In the genomic region with DNA sequence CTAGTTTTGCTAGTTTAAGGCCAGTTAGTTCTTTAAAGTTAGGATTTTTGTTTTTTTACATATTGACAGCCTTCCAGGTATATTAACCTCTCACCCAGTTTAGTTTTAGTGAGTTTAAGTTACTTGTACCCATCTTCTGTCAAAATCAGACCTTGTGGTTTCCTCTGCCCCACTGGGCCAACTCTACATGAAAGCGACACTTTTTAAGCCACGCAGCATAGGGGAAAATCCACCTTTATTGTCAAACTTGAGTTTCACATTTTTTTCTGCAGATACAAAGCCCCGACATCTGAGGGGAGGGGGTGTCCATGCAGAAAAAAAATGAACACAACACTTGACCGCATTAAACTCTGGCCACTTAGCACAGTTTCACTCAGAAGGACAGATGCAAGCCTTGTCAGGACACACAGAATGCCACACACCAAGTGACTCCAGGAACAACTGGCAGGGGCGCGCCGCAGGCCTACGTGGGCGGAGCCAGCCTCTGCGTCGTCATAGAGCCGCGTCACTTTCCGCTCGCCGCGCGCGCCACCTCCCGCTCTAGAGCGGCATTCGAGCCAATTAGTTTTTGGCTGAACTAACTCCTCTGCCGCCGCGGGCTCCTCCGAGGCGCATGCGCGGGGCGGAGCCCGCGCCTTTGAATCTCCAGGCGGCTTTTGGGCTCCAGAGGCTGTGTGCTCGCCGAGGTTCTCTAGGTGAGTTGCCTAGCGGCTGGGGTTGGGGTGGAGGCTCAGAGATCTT, we compare ENCODE assay signal across 8 mouse cellular contexts. TPM values are rescaled to one million over a fixed set of nuclear protein-coding genes. Genes with fewer than 3 reads are reported as not detected.
DNase-seq lines count a peak whose midpoint lies in the region; ATAC-seq lines count a peak whose summit lies in the region.

A gene (plus strand): TSS at position 551 of the 741 bp plus-strand sequence.

- peak; percentile 94 for DNase-seq in CD4-positive, CD25-positive, alpha-beta regulatory T cell, adult 2 months (ENCODE audit: low read depth, low spot score)
- peak; percentile 10 for DNase-seq in fat pad, adult 2 months (ENCODE audit: extremely low read depth, low read depth, low spot score)
- peak; percentile 91 for DNase-seq in kidney, postnatal 14 days
- peak; percentile 87 for DNase-seq in liver, embryonic 13.5 days
- peak; percentile 74 for DNase-seq in neural tube, embryonic 10.5 days (ENCODE audit: extremely low spot score, low spot score)

- H3K9me3 ChIP-seq in heart, embryonic 14.5 days (ENCODE audit: control insufficient read depth, low read length), result no peaks in the 10 kb centered on the region
- no peaks in the 10 kb centered on the region for H3K9me3 ChIP-seq in liver, embryonic 13.5 days (replicated peaks)
- no peaks in the 10 kb centered on the region for H3K9me3 ChIP-seq in stomach, embryonic 16.5 days (replicated peaks; ENCODE audit: control insufficient read depth, low read length)

- WGBS in heart, embryonic 14.5 days, result 21% methylated on average over 36 of the region's 36 CpGs
- WGBS in liver, embryonic 13.5 days (ENCODE audit: insufficient replicate concordance), result 19% methylated on average over 36 of the region's 36 CpGs
- 24% methylated on average over 36 of the region's 36 CpGs for WGBS in stomach, embryonic 16.5 days

- peak within 1 kb of the TSS; percentile 65 for H3K4me3 ChIP-seq in brown adipose tissue, adult 24 weeks (ENCODE audit: insufficient read depth, low read depth, low read length)
- H3K4me3 ChIP-seq in heart, embryonic 14.5 days (ENCODE audit: control insufficient read depth in 1 of 2, insufficient read depth in 1 of 2, low read depth in 1 of 2, low read length in 2 of 2), result peak within 1 kb of the TSS; percentile 46 to 72
- H3K4me3 ChIP-seq in liver, embryonic 13.5 days (replicated peaks), result peak within 1 kb of the TSS; percentile 65
- H3K4me3 ChIP-seq in stomach, embryonic 16.5 days (replicated peaks; ENCODE audit: low read length), result peak within 1 kb of the TSS; percentile 54

- peak within 1 kb of the TSS; percentile 74 for H3K9ac ChIP-seq in heart, embryonic 14.5 days (ENCODE audit: low read length)
- peak within 1 kb of the TSS; percentile 70 for H3K9ac ChIP-seq in liver, embryonic 13.5 days
- H3K9ac ChIP-seq in stomach, embryonic 16.5 days (ENCODE audit: low read length), result peak within 1 kb of the TSS; percentile 69

- H3K4me2 ChIP-seq in heart, embryonic 14.5 days (ENCODE audit: low read length), result peak within 1 kb of the TSS; percentile 64
- peak within 1 kb of the TSS; percentile 73 for H3K4me2 ChIP-seq in liver, embryonic 13.5 days
- peak within 1 kb of the TSS; percentile 47 for H3K4me2 ChIP-seq in stomach, embryonic 16.5 days (ENCODE audit: low read depth, low read length)

- H3K4me1 ChIP-seq in brown adipose tissue, adult 24 weeks (ENCODE audit: control insufficient read depth, insufficient read depth, insufficient read length, low read length), result no peaks in the 10 kb centered on the region
- no peaks in the 10 kb centered on the region for H3K4me1 ChIP-seq in heart, embryonic 14.5 days (ENCODE audit: control insufficient read depth in 2 of 2, insufficient read depth in 2 of 2, low read length in 2 of 2)
- peaks cover 12% of the 10 kb centered on the region for H3K4me1 ChIP-seq in liver, embryonic 13.5 days (replicated peaks)
- no peaks in the 10 kb centered on the region for H3K4me1 ChIP-seq in stomach, embryonic 16.5 days (ENCODE audit: control insufficient read depth, insufficient read depth, low read length)

- no peaks in the 10 kb centered on the region for H3K27me3 ChIP-seq in heart, embryonic 14.5 days (ENCODE audit: control insufficient read depth, insufficient read depth, low read length)
- no peaks in the 10 kb centered on the region for H3K27me3 ChIP-seq in liver, embryonic 13.5 days
- no peaks in the 10 kb centered on the region for H3K27me3 ChIP-seq in stomach, embryonic 16.5 days (ENCODE audit: control insufficient read depth, insufficient read depth, low read length)

- H3K36me3 ChIP-seq in heart, embryonic 14.5 days (ENCODE audit: control insufficient read depth, insufficient read depth, low read length), result no peaks in the 10 kb centered on the region
- H3K36me3 ChIP-seq in liver, embryonic 13.5 days, result peaks cover 20% of the 10 kb centered on the region
- H3K36me3 ChIP-seq in stomach, embryonic 16.5 days (ENCODE audit: control insufficient read depth, insufficient read depth, low read length), result no peaks in the 10 kb centered on the region

- H3K27ac ChIP-seq in brown adipose tissue, adult 24 weeks (replicated peaks; ENCODE audit: low read depth, low read length), result peak within 1 kb of the TSS; percentile 82
- peak within 1 kb of the TSS; percentile 47 to 70; a peak in 3 of 4 replicates for H3K27ac ChIP-seq in heart, embryonic 14.5 days (replicated peaks in 1 of 2; ENCODE audit: control insufficient read depth in 1 of 2, insufficient read depth in 1 of 2, low read depth in 2 of 2, low read length in 2 of 2)
- peak within 1 kb of the TSS; percentile 58 for H3K27ac ChIP-seq in liver, embryonic 13.5 days
- H3K27ac ChIP-seq in stomach, embryonic 16.5 days (ENCODE audit: low read length), result peak within 1 kb of the TSS; percentile 23; the same call in 1 of the 2 replicates

- ATAC-seq in heart, embryonic 14.5 days (ENCODE audit: insufficient number of reproducible peaks, insufficient read depth, low FRiP score, low read depth), result peak; percentile 94
- ATAC-seq in liver, embryonic 13.5 days (ENCODE audit: low read depth), result peak; percentile 98
- ATAC-seq in stomach, embryonic 16.5 days (ENCODE audit: insufficient read depth, low FRiP score), result peak; percentile 95

RNA-seq across cellular contexts. Expression of the gene that starts here (rescaled TPM):
- polyA plus RNA-seq in brown adipose tissue, adult 24 weeks (2012; ENCODE audit: insufficient read depth, insufficient read length, missing spikeins), result not detected in 2 replicates
- polyA plus RNA-seq in heart, embryonic 14.5 days (2014; fragmentation: Nextera tagmentation; extraction: Ambion mirVana), result 28.7 and 31.3 TPM in 2 replicates
- polyA plus RNA-seq in liver, embryonic 13.5 days (2015; fragmentation: Nextera tagmentation; extraction: Ambion mirVana), result 24.0 and 27.0 TPM in 2 replicates
- polyA plus RNA-seq in stomach, embryonic 16.5 days (2015; fragmentation: Nextera tagmentation; extraction: Ambion mirVana), result 21.0 and 30.4 TPM in 2 replicates

Comparison
In these comparisons a context has a peak if more than half of its experiments do, and no peak if none do; other contexts are left out.
1. Peak in every context shown above with its lines: DNase-seq, ATAC-seq, H3K4me3 ChIP-seq and H3K27ac ChIP-seq.
2. RNA of the gene that starts here (polyA plus RNA-seq): 28.7 to 31.3 TPM in heart, embryonic 14.5 days, 24.0 to 27.0 TPM in liver, embryonic 13.5 days and 21.0 to 30.4 TPM in stomach, embryonic 16.5 days; not detected in brown adipose tissue, adult 24 weeks; every median in the first group is over 10 times any median in the second.
3. DNase-seq: peak in every context shown above with its lines; median percentile 94 in CD4-positive, CD25-positive, alpha-beta regulatory T cell, adult 2 months; 91 in kidney, postnatal 14 days; 87 in liver, embryonic 13.5 days; 74 in neural tube, embryonic 10.5 days; 10 in fat pad, adult 2 months.
4. H3K27ac ChIP-seq: peak in every context shown above with its lines; median percentile 82 in brown adipose tissue, adult 24 weeks; 58 in heart, embryonic 14.5 days; 58 in liver, embryonic 13.5 days; 23 in stomach, embryonic 16.5 days.